Mouse (Mus musculus) kidney, adult 2 months (tissue): Measurements from ENCODE around the gene Lingo2. TPM values are rescaled to one million over a fixed set of nuclear protein-coding genes. Genes with fewer than 3 reads are reported as not detected.

Source experiments
- DNase-seq: peaks from one replicate; pipeline ENCODE4 v3.0.0; 2021
- H3K27ac ChIP-seq: fragments of 200-500 bp; 2 replicates; pipeline ENCODE4 v1.5.1; 2012; ENCODE audit warnings: low read depth, low read length, control low read depth, inconsistent platforms; ENCODE audit not compliant: insufficient read depth
- H3K27me3 ChIP-seq: fragments of 200-500 bp; replicated peaks from 2 replicates; pipeline ENCODE4 v1.6.1; 2012; ENCODE audit warnings: mild to moderate bottlenecking, moderate library complexity, low read length, inconsistent platforms; ENCODE audit not compliant: control insufficient read depth, insufficient read depth
- H3K36me3 ChIP-seq: fragments of 200-500 bp; 2 replicates; pipeline ENCODE4 v1.6.1; 2012; ENCODE audit warnings: mild to moderate bottlenecking, moderate library complexity, low read length, inconsistent platforms; ENCODE audit not compliant: control insufficient read depth, insufficient read depth
- H3K4me1 ChIP-seq: fragments of 200-500 bp; 2 replicates; pipeline ENCODE4 v1.6.1; 2011; ENCODE audit warnings: low read length; ENCODE audit not compliant: control insufficient read depth, insufficient read depth
- H3K4me3 ChIP-seq: fragments of 200-500 bp; 2 replicates; pipeline ENCODE4 v1.5.1; 2011; ENCODE audit warnings: mild to moderate bottlenecking, low read depth, low read length, control low read depth; ENCODE audit not compliant: insufficient read depth
- CTCF ChIP-seq: fragments of 200-500 bp; conservative IDR thresholded peaks from 2 replicates; pipeline ENCODE4 v1.5.1; 2011; ENCODE audit warnings: low read depth, mild to moderate bottlenecking, control low read depth, low read length, moderate library complexity, mixed read lengths; ENCODE audit not compliant: insufficient read depth, insufficient read length
- POLR2A ChIP-seq: fragments of 200-500 bp; IDR thresholded peaks from one replicate; pipeline ENCODE4 v1.6.1; 2011; ENCODE audit warnings: low read depth, low read length, control low read depth
- WGBS: fragments of 180-500 bp; shearing (Covaris S2); methylation state at CpG from one replicate; pipeline ENCODE4 v1.1.7; 2018; 5-methylcytosine and 5-hydroxymethylcytosine counted together
- polyA plus RNA-seq: library from polyadenylated mRNA; depleted of rRNA; stranded (reverse); fragments of >200 nt; gene quantifications from 2 replicates; pipeline ENCODE4 v1.2.3, GENCODE M21; 2012

The Lingo2 gene
- polyA plus RNA-seq, 1 experiment = 0.09 TPM

DNA sequence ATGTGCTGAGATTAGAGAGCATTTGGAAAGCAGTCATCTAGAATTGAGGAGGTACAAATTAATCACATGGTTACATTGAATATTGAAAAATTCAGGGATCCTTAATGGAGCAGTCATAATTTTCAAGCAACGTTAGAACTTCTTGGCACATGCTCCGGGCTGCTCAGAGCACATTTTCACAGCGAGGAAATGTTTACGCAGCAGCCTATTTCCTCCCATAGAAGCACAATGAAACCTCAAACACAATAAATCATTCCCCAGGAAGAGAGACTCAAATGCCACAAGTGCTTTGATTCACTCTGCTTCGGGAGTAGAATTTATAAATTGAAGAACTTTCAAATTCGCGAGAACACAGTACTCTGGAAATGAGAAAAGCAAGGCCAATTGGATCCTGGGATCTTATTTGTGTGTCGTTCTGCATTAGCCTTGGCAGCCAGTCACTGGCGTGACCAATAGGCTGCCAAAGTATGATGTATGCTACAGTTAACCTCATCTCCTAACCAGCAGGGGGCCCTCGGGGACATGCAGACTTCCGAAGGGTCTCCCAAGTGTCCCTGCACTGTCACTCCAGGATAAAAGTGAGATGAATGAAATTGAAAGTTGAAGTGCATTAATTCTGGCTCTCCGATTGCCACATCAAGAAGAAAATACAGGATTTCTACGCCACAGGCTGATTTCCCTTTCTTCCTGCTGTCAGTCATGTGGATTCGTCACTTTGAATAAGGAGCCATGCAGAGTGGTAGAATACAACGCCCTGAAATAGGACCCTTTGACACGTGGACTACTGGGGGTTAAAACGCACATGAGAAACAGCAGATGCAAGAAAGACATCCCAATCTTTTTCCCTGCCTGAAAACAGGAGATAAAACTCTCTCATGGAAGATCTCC lies 662.5 kb downstream of the Lingo2 start:
- peak overlapping the region; percentile 36; the same call in 1 of the 2 replicates for H3K27ac ChIP-seq
- WGBS = 7% methylated on average over 17 of the region's 17 CpGs
- no peaks in the 10 kb centered on the region for H3K36me3 ChIP-seq
- peak; percentile 67 for DNase-seq
- peak overlapping the region; percentile 27 for H3K4me3 ChIP-seq
- peak; percentile 41 for TF ChIP-seq CTCF
- TF ChIP-seq POLR2A = no peak
- H3K27me3 ChIP-seq = no peaks in the 10 kb centered on the region
- no peaks in the 10 kb centered on the region for H3K4me1 ChIP-seq

- no peaks in the 10 kb centered on the region for H3K27me3 ChIP-seq
Measured at GRCm38 (mm10) chr4:36262436-36263169, 688.9 kb downstream of the Lingo2 start.

GRCm38 (mm10) chr4:36186231-36186922 lies 765.2 kb downstream of the Lingo2 start:
- H3K4me1 ChIP-seq = no peaks in the 10 kb centered on the region
- H3K4me3 ChIP-seq = no peak overlapping the region
- no peaks in the 10 kb centered on the region for H3K27me3 ChIP-seq
- WGBS = 22% methylated on average over 7 of the region's 7 CpGs
- DNase-seq = peak; percentile 68
- no peaks in the 10 kb centered on the region for H3K36me3 ChIP-seq
- TF ChIP-seq POLR2A (no peak), CTCF (no peak)
- H3K27ac ChIP-seq = no peak overlapping the region

More at GRCm38 (mm10) chr4:36262436-36263169, 688.9 kb downstream of the Lingo2 start:
- Histone ChIP-seq H3K4me3 (no peak overlapping the region), H3K27ac (no peak overlapping the region), H3K4me1 (no peaks in the 10 kb centered on the region), H3K36me3 (no peaks in the 10 kb centered on the region)
- DNase-seq = no peak
- TF ChIP-seq CTCF (no peak), POLR2A (no peak)
- 90% methylated on average over 2 of the region's 2 CpGs for WGBS

GRCm38 (mm10) chr4:36183643-36184042 lies 767.9 kb downstream of the Lingo2 start:
- peak; percentile 52 for DNase-seq
- TF ChIP-seq CTCF (no peak), POLR2A (no peak)
- Histone ChIP-seq H3K4me3 (no peak overlapping the region), H3K27me3 (no peaks in the 10 kb centered on the region), H3K36me3 (no peaks in the 10 kb centered on the region), H3K27ac (no peak overlapping the region), H3K4me1 (no peaks in the 10 kb centered on the region)
- WGBS = 34% methylated on average over 4 of the region's 4 CpGs

DNA sequence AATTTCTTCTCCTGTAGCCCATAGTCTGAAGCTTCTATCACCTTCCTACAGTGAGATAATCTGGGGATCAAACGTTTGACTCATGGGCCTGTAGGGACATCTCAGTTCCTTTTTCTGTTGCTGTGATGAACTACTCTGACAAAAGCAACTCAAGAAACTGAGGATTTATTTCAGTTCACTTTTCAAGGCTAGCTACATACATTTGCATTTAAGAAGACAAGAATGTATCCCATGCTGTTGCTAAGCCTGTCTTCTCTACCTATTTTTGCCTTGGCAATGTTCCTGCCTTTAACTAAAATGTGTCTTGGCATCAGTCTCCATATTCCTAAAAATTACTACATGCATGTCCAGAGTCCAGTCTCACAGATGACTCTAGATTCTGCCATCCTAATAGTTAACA lies 781.4 kb downstream of the Lingo2 start:
- TF ChIP-seq CTCF (no peak), POLR2A (no peak)
- H3K27me3 ChIP-seq = no peaks in the 10 kb centered on the region
- H3K27ac ChIP-seq = no peak overlapping the region
- H3K4me3 ChIP-seq = no peak overlapping the region
- no peaks in the 10 kb centered on the region; the same call in 1 of the 2 replicates for H3K4me1 ChIP-seq
- DNase-seq = peak; percentile 38
- no peaks in the 10 kb centered on the region for H3K36me3 ChIP-seq
- WGBS = 49% methylated on average over 1 of the region's 1 CpGs

GRCm38 (mm10) chr4:36131341-36131740 lies 820.2 kb downstream of the Lingo2 start:
- Histone ChIP-seq H3K4me1 (no peaks in the 10 kb centered on the region; the same call in 1 of the 2 replicates), H3K27me3 (no peaks in the 10 kb centered on the region), H3K27ac (no peak overlapping the region), H3K36me3 (no peaks in the 10 kb centered on the region), H3K4me3 (no peak overlapping the region)
- no peak for TF ChIP-seq POLR2A
- no peak for TF ChIP-seq CTCF
- peak; percentile 74 for DNase-seq
